Mouse (Mus musculus): ENCODE data around the gene Smim13. TPM values are rescaled to one million over a fixed set of nuclear protein-coding genes. Genes with fewer than 3 reads are reported as not detected.
"Not testable (repeated sequence)": the region's sequence is repeated elsewhere in the genome, so short reads cannot be mapped to it uniquely, and the experiment has no call there.

The Smim13 gene
- total RNA-seq, 2 experiments from 2014 or later: 14.7 to 16.4 TPM

DNA sequence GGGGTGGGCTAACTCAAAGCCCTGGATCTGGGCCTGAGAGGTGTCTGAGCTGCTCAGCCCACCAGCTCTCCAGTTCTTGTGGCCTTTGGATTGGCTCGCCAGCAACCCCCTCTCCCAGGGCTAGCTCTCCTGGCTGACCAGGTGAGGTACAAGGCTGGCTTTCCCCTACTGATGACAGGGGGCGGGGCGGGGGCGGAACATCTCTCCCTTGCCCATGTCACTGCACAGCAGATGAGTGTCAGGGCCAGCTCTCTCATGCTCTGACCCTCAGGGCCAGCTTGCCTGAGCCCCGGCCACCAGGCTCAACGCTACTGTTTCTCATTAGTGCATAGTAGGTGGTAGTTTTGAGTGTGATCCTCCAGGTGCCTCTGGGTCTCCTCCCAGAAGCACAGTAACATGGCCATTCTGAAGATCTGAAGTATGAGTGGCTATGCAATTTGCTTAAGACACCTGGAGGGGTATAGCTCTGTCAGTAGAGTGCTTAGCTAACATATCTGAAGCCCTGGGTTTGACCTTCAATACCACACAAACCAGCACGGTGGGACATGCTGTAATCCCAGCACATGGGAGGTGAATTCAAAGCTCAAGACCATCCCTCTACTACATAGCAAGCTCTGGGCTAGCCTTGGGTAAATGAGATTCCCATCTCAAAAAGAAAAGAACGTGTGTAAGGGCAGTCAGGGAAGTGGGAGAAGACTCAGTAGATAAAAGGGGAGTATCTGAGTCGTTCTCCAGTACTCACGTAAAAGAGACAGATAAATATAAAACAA, 11.4 kb upstream of the Smim13 start:
- DNase-seq: no peak

DNA sequence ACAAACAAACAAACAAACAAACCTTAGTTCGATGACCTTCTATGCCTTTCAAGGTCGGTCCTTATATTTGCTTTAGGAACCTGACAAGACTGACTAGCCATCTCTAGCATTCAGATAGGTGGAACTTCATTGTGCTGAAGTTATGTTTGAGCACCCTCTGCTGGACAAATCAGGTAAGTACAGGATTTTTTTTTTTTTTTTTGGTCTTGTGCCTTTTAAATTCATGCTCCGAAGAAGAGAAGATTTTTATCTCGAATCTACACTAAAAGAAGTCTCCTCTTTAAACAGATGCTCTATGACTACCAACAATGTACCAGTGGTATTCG, 10.9 kb upstream of the Smim13 start:
- DNase-seq: no peak

GRCm38 (mm10) chr13:41241557-41241956, 8.1 kb upstream of the Smim13 start:
- DNase-seq: no peak

GRCm38 (mm10) chr13:41244306-41244830, 5.3 kb upstream of the Smim13 start:
- DNase-seq: no peak

DNA sequence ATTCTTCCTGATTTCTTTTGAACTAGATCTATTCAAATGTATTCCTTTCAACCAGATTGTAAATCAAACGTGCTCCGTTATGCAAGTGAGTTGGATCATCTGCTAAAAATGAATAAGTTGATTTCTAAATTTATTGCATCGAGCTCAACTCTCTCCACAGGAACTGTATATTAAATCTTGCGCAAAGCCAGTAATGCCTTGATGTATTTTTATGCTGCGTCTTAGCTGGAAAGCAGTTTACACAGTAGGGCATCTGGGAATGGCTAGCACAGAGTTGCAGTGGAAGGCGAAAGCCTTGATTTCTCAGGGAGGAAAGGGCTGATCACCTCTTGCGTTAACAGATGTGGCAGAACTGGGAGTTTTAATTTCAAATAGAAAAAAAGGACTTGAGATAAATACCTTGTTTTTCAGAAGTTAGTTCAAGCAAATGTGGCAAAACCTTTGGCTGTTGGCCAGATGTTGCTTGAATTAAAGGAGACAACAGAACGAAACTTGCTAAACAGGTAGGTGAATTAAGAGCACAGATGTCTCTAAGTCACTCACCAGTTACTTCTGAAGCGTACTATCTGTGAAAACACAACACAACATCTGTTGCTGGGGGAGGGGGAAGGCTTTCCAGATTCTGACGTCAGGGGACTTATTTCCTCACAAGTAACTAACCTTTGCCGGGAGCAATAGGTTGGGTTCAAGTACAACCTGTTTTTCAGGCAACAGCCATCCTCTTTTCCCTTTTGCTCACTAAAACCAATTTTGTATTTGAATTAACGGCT, 708 bp upstream of the Smim13 start:
- DNase-seq: peak; percentile 49

DNA sequence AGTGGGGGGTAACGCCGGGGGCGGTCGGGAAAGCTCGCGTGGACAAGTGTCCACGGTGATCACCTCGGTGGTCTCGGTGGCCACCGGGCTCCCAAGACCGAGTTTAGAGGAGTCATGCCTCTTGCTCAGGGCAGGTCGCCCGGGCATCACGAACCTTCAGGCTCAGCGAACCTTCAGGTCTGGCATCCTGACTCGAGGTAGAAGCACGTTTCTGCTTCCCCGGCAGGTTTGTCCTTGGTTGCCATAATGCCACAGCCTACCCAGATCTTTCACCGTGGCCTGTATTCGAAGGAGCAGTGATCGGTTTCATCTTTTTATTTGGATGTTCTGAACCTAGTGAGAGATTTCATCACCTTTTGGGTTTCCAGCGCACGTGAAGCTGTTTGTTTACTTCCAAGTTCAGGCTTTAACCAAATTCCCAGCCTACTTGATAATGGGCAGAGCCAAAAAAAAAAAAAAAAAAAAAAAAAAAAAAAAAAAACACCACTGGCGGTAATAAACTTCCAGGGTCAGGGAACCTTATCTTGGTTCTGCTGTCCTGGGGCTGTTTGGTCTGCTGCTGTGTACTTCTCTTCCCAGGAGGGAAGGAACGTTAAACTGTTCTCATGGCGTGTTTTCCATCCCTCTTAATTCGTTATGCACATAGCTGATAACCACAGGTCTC, 806 bp downstream of the Smim13 start:
- no peak for DNase-seq

- DNase-seq: not testable (repeated sequence)
Measured at GRCm38 (mm10) chr13:41251232-41251631, 1.6 kb downstream of the Smim13 start.

GRCm38 (mm10) chr13:41251667-41252066, 2.0 kb downstream of the Smim13 start:
- no peak for DNase-seq

GRCm38 (mm10) chr13:41252141-41252540, 2.5 kb downstream of the Smim13 start:
- DNase-seq: no peak

- no peak for DNase-seq
Measured at GRCm38 (mm10) chr13:41252736-41253135, 3.1 kb downstream of the Smim13 start.

DNA sequence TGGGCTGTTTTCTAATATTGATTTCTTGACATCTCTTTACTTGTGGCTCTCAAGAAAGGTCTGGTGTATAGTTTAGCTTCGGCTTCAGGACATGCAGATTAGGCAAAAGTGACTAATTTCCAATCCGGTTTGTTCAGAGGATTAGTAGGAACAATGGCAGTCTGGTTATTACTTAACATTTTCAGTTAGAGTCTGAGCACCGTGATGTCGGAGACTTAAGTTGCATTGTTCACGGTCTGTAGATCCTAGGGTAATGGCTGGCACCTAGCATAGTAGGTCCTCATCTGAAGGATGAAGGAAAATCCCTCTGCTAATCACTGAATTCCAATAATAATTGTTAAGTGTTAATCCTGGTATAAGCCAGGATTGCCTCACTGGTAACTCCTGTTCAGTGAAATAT, 6.5 kb downstream of the Smim13 start:
- no peak for DNase-seq

DNA sequence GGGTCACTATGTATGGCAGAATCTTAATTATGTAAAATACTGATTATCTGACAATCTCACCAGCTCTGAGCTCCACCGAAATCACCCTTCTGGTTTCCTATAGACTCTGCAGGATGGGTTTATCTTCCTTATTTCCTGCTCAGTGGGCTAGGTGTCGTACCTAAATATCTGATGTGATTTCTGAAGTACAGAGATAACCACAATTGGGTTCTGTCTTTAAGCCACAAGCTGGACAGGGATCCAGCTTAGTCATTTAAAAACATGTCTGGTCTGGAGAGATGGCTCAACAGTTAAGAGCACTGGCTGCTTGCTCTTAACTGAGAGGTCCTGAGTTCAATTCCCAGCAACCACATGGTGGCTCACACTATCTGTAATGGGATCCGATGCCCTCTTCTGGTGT, 7.3 kb downstream of the Smim13 start:
- DNase-seq: no peak

GRCm38 (mm10) chr13:41257851-41258250, 8.2 kb downstream of the Smim13 start:
- no peak for DNase-seq

- not testable (repeated sequence) for DNase-seq
Measured at GRCm38 (mm10) chr13:41261617-41262016, 12.0 kb downstream of the Smim13 start.

DNA sequence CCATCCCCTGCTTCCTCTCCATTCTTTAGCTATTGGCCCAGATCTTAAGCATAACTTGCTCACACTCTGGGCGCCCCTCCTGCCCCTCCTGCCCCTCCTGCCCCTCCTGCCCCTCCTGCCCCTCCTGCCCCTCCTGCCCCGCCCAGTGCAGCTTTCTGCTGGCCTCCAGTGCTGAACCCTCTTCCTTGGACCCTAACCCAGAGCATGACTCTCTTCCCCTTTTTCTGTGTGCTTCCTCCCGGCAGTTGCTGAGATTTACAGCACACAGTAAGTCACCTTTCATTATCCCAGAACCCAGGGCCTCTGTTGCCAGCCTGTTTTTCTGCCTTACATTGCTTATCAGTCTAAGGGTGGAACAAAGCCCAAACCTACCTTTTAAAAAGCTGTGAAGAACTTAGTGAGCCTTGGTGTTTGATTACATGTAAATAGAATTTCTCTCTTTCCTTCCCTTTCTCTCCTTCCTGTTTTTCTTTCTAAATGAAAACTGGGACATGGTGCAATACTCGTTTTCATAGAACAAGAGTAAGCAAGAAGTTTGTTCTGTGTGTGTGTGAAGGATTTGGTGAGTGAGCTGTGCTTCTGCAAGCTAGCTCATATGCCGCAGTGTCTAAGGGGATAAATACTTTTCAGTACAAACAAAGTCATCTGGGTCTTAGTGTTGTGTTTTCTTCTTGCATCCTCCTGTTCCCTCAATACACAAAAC, 13.8 kb downstream of the Smim13 start:
- no peak for DNase-seq

DNA sequence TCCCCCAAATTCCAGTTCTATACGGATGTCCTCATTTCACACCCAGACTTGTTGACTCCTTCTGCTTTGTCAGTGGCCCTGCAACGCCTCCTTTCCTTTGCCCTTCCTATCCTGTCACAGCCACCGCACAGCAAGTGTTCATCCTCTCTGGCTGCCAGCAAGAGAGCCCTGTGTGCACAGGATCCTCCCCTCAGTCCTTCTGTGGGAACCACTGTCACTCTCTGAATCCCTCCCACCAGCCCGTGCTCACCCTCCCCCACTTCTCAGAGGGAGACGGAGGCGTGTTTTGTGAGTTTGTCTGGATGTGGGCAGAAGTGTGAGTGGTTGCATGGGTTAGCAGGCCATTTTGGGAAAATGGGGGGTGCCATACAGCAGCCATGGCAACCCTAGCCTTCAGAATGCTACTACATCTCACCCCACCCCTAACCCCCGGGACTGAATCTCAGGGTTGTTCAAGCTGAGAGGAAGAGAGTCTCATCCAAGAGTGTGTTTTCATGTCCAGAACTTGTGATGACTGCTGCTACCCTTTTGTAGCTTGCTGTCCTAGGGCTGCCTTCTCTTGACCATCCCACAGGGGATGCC, 18.3 kb downstream of the Smim13 start:
- no peak for DNase-seq

GRCm38 (mm10) chr13:41273927-41274650, 24.4 kb downstream of the Smim13 start, which contains the start of gene Gm17364:
TSS of gene Gm17364 (minus strand) at chr13:41273977.
- no peak for DNase-seq

GRCm38 (mm10) chr13:41280696-41281095, 31.1 kb downstream of the Smim13 start:
- no peak for DNase-seq

DNA sequence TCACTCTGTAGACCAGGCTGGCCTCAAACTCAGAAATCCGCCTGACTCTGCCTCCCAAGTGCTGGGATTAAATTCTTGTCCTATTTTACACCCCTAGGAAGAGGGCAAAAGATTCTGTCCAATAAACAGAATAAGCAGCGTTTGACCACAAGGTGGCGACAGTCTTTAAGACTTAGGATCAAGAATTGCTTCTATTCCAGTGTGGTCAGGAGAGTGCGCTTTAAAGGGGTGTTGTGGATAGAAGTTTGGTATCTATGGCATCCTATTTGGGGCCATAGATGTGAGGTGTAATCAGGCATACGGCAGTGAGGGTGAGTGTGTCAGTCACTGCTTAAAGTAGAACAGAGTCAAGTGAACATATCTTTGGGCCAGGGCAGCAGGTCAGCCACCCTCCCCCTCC, 33.6 kb downstream of the Smim13 start:
- DNase-seq: peak; percentile 83

DNA sequence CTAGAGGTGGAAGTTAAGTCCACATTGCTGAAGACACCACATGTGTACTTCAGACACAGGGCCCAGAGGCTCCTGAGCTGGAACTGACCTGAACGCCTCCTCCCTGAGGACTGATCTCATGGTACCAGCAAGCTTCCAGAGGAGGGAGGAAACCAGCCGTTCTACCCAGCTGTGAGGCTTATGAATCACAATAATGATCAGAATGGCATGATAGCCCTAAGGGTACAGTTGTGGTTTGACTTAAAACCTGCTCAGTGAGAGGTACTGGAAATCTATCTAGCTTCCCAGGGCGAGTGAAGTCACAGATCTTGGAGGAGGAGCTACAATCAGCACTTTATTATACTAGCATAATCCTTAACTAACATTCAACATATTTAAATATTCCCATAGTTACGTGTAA, 35.8 kb downstream of the Smim13 start:
- DNase-seq: no peak

GRCm38 (mm10) chr13:41286285-41286684, 36.6 kb downstream of the Smim13 start:
- DNase-seq: no peak
